ENCODE assay signal across 7 mouse cellular contexts in the genomic region with DNA sequence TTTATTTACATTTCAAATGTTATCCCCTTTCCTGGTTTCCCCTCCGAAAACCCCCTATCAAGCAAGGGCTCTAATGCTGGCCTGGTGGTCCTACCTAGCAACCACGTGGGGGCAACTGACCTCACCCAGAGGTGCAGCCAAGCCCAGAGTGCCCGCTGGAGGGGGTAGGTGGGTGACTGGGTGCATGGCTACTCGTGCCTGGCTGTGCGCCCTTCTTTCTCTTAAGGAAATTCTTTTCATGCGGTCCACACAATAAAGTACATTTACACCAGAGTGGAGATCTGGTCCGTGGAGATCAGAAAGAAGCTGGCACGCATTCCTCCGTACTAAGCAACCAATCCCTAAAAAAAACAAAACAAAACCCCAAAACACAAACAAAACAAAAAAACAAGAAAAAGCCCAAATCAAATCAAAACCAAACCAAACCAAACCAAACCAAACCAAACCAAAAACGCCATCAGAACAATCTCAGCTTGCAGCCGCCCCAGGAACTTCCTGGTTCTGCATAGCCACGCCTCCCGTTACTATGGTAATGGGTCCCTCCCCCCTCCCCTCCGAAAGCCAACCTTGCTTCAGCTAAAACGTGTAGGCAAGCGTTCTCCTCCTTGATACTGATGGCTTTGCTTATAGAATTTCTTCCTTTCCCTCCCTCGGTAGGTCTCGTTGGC. TPM values are rescaled to one million over a fixed set of nuclear protein-coding genes. Genes with fewer than 3 reads are reported as not detected.
DNase-seq lines count a peak whose midpoint lies in the region; ATAC-seq and TF ChIP-seq lines count a peak whose summit lies in the region.

No protein-coding gene starts in this region.

- ATAC-seq in G1E (ENCODE audit: extremely low read depth, insufficient number of reproducible peaks, low FRiP score, poor library complexity, severe bottlenecking) = peak; percentile 75
- peak; percentile 92 for ATAC-seq in embryonic facial prominence, embryonic 14.5 days (ENCODE audit: low read depth)
- peak; percentile 77; the same call in 1 of the 2 replicates for ATAC-seq in limb, embryonic 11.5 days (ENCODE audit: insufficient number of reproducible peaks, low FRiP score, low TSS enrichment, low read depth)
- peak; percentile 88 for ATAC-seq in midbrain, embryonic 12.5 days (ENCODE audit: low FRiP score, low read depth)
- peak; percentile 78; the same call in 1 of the 2 replicates for ATAC-seq in stomach, embryonic 15.5 days (ENCODE audit: insufficient read depth, low FRiP score, low read depth)

- peaks cover 16% of the 10 kb centered on the region for H3K4me1 ChIP-seq in G1E (ENCODE audit: insufficient read depth, low read depth, low read length)
- peaks cover 11% of the 10 kb centered on the region; the same call in 1 of the 2 replicates for H3K4me1 ChIP-seq in embryonic facial prominence, embryonic 14.5 days (ENCODE audit: control insufficient read depth, insufficient read depth, low read length)
- H3K4me1 ChIP-seq in limb, embryonic 11.5 days (ENCODE audit: control insufficient read depth, insufficient read depth, low read length) = 0 out of 2 replicates have a peak, but pooled peaks cover 4% of the 10 kb centered on the region
- peaks cover 21% of the 10 kb centered on the region for H3K4me1 ChIP-seq in midbrain, embryonic 12.5 days
- no peaks in the 10 kb centered on the region for H3K4me1 ChIP-seq in stomach, embryonic 15.5 days

- intact Hi-C loops in heart, postnatal 36 days (cut with DNase I) = loop anchor here (2.0 kb wide), 1 partner anchor 30 kb away; no protein-coding TSS in a partner anchor

- no peaks in the 10 kb centered on the region for H3K36me3 ChIP-seq in G1E (replicated peaks)
- H3K36me3 ChIP-seq in embryonic facial prominence, embryonic 14.5 days (ENCODE audit: control insufficient read depth, insufficient read depth, low read length) = no peaks in the 10 kb centered on the region
- H3K36me3 ChIP-seq in limb, embryonic 11.5 days (ENCODE audit: control insufficient read depth, insufficient read depth, low read length) = no peaks in the 10 kb centered on the region
- H3K36me3 ChIP-seq in midbrain, embryonic 12.5 days = peaks cover 5% of the 10 kb centered on the region
- H3K36me3 ChIP-seq in stomach, embryonic 15.5 days = no peaks in the 10 kb centered on the region

- peak overlapping the region; percentile 79 for H3K4me2 ChIP-seq in embryonic facial prominence, embryonic 14.5 days (ENCODE audit: low read depth, low read length)
- H3K4me2 ChIP-seq in limb, embryonic 11.5 days (ENCODE audit: low read depth, severe bottlenecking) = peak overlapping the region; percentile 51
- H3K4me2 ChIP-seq in midbrain, embryonic 12.5 days (replicated peaks) = peak overlapping the region; percentile 67
- peak overlapping the region; percentile 91 for H3K4me2 ChIP-seq in stomach, embryonic 15.5 days

- peak; percentile 50 for DNase-seq in G1E (ENCODE audit: low spot score)
- DNase-seq in adrenal gland, postnatal 36 days = peak; percentile 66 to 83
- peak; percentile 94 for DNase-seq in embryonic facial prominence, embryonic 14.5 days (ENCODE audit: low spot score)
- peak; percentile 65 to 70 for DNase-seq in heart, postnatal 36 days
- peak; percentile 92 for DNase-seq in limb, embryonic 11.5 days (ENCODE audit: low spot score)

- WGBS in embryonic facial prominence, embryonic 14.5 days = under 1% methylated on average over 18 of the region's 18 CpGs
- under 1% methylated on average over 18 of the region's 18 CpGs for WGBS in limb, embryonic 11.5 days
- under 1% methylated on average over 18 of the region's 18 CpGs for WGBS in midbrain, embryonic 12.5 days
- 2% methylated on average over 18 of the region's 18 CpGs for WGBS in stomach, embryonic 15.5 days

- peak overlapping the region; percentile 78 for H3K27ac ChIP-seq in embryonic facial prominence, embryonic 14.5 days (replicated peaks; ENCODE audit: low read depth, low read length)
- peak overlapping the region; percentile 43; the same call in 1 of the 2 replicates for H3K27ac ChIP-seq in limb, embryonic 11.5 days (replicated peaks; ENCODE audit: low read depth, low read length)
- peak overlapping the region; percentile 66 for H3K27ac ChIP-seq in midbrain, embryonic 12.5 days (replicated peaks)
- H3K27ac ChIP-seq in stomach, embryonic 15.5 days = peak overlapping the region; percentile 88

- H3K4me3 ChIP-seq in G1E (ENCODE audit: low read depth, low read length) = peak overlapping the region; percentile 64; the same call in 1 of the 2 replicates
- peak overlapping the region; percentile 48 for H3K4me3 ChIP-seq in embryonic facial prominence, embryonic 14.5 days (ENCODE audit: low read depth, low read length)
- peak overlapping the region; percentile 35 for H3K4me3 ChIP-seq in limb, embryonic 11.5 days (ENCODE audit: low read depth, low read length)
- H3K4me3 ChIP-seq in midbrain, embryonic 12.5 days = peak overlapping the region; percentile 44
- peak overlapping the region; percentile 49 for H3K4me3 ChIP-seq in stomach, embryonic 15.5 days (replicated peaks)

- peak overlapping the region; percentile 60 for H3K9ac ChIP-seq in embryonic facial prominence, embryonic 14.5 days (ENCODE audit: low read depth, low read length)
- peak overlapping the region; percentile 43; the same call in 1 of the 2 replicates for H3K9ac ChIP-seq in limb, embryonic 11.5 days (ENCODE audit: low read length)
- H3K9ac ChIP-seq in midbrain, embryonic 12.5 days (replicated peaks) = peak overlapping the region; percentile 52
- H3K9ac ChIP-seq in stomach, embryonic 15.5 days = no peak overlapping the region

- peaks cover 9% of the 10 kb centered on the region for H3K27me3 ChIP-seq in G1E (ENCODE audit: insufficient read depth, low read length)
- H3K27me3 ChIP-seq in embryonic facial prominence, embryonic 14.5 days (replicated peaks; ENCODE audit: control insufficient read depth, insufficient read depth, low read length) = no peaks in the 10 kb centered on the region
- no peaks in the 10 kb centered on the region for H3K27me3 ChIP-seq in limb, embryonic 11.5 days (ENCODE audit: control insufficient read depth, insufficient read depth, low read length)
- no peaks in the 10 kb centered on the region for H3K27me3 ChIP-seq in midbrain, embryonic 12.5 days
- no peaks in the 10 kb centered on the region for H3K27me3 ChIP-seq in stomach, embryonic 15.5 days (replicated peaks)

- no peaks in the 10 kb centered on the region for H3K9me3 ChIP-seq in G1E (replicated peaks)
- no peaks in the 10 kb centered on the region for H3K9me3 ChIP-seq in embryonic facial prominence, embryonic 14.5 days (ENCODE audit: control insufficient read depth, low read length)
- H3K9me3 ChIP-seq in limb, embryonic 11.5 days (ENCODE audit: control insufficient read depth, low read length) = no peaks in the 10 kb centered on the region
- peaks cover 1% of the 10 kb centered on the region; the same call in 1 of the 2 replicates for H3K9me3 ChIP-seq in midbrain, embryonic 12.5 days
- H3K9me3 ChIP-seq in stomach, embryonic 15.5 days = no peaks in the 10 kb centered on the region

- no peak for TF ChIP-seq CTCF in G1E (IDR thresholded peaks at IDR 0.05; ENCODE audit: low read depth, low read length)

RNA-seq across cellular contexts. Expression of a gene that starts 54.4 kb away (rescaled TPM):
- not detected in 2 replicates for total RNA-seq in G1E (2014; fragmentation: Nextera tagmentation)
- 0.60 and 0.70 TPM in 2 replicates for total RNA-seq in G1E (2017)
- polyA plus RNA-seq in G1E (2012) = not detected in 2 replicates
- total RNA-seq in adrenal gland, postnatal 36 days (2021) = under 1 TPM in 1 of 2 experiments, not detected in 1; 0.50 TPM
- 0.50 and 0.60 TPM in 2 replicates for polyA plus RNA-seq in embryonic facial prominence, embryonic 14.5 days (2014; fragmentation: Nextera tagmentation; extraction: Ambion mirVana)
- total RNA-seq in heart, postnatal 36 days (2021) = not detected
- 0.44 and 0.63 TPM in 2 replicates for polyA plus RNA-seq in limb, embryonic 11.5 days (2014; fragmentation: Nextera tagmentation; extraction: Ambion mirVana)
- 3.3 and 3.7 TPM in 2 replicates for polyA plus RNA-seq in midbrain, embryonic 12.5 days (2016; fragmentation: Nextera tagmentation; extraction: Ambion mirVana)
- 0.81 and 1.2 TPM in 2 replicates for polyA plus RNA-seq in stomach, embryonic 15.5 days (2015; fragmentation: Nextera tagmentation; extraction: Ambion mirVana)

Comparison
In these comparisons a context has a peak if more than half of its experiments do, and no peak if none do; other contexts are left out.
1. Peak in every context shown above with its lines: DNase-seq, ATAC-seq, H3K4me3 ChIP-seq and H3K27ac ChIP-seq.